Mouse (Mus musculus) forebrain, postnatal 0 days (tissue): ENCODE results near the gene Msl2. TPM values are rescaled to one million over a fixed set of nuclear protein-coding genes. Genes with fewer than 3 reads are reported as not detected.

ENCODE experiments used
- ATAC-seq: fragments of 200-750 bp; cut with Nextera tagmentation; 2 replicates; pipeline ENCODE4 v1.8.0; 2017; ENCODE audit warnings: mild to moderate bottlenecking, moderate library complexity
- DNase-seq: peaks from one replicate; pipeline ENCODE4 v3.0.0-alpha.2; 2015
- H3K27ac ChIP-seq: fragments of 300-500 bp; sonication (generic); 2 replicates; pipeline ENCODE4 v1.5.1; 2014; ENCODE audit warnings: low read depth, mild to moderate bottlenecking, antibody characterized with exemption, low read length, moderate library complexity, mixed read lengths
- H3K27me3 ChIP-seq: fragments of 300-500 bp; sonication (generic); 2 replicates; pipeline ENCODE4 v1.6.1; 2014; ENCODE audit warnings: mild to moderate bottlenecking, low read length, mixed read lengths; ENCODE audit not compliant: insufficient read depth
- H3K36me3 ChIP-seq: fragments of 300-500 bp; sonication (generic); 2 replicates; pipeline ENCODE4 v1.6.1; 2014; ENCODE audit warnings: mild to moderate bottlenecking, moderate library complexity; ENCODE audit not compliant: insufficient read depth
- H3K4me1 ChIP-seq: fragments of 300-500 bp; sonication (generic); 2 replicates; pipeline ENCODE4 v1.6.1; 2014; ENCODE audit warnings: antibody characterized with exemption; ENCODE audit not compliant: insufficient read depth
- H3K4me2 ChIP-seq: fragments of 300-500 bp; sonication (generic); 2 replicates; pipeline ENCODE4 v1.6.1; 2014; ENCODE audit warnings: low read depth, mild to moderate bottlenecking, moderate library complexity
- H3K4me3 ChIP-seq: fragments of 300-500 bp; sonication (generic); 2 replicates; pipeline ENCODE4 v1.5.1; 2014; ENCODE audit warnings: low read depth, low read length, mixed read lengths
- H3K9ac ChIP-seq: fragments of 300-500 bp; sonication (generic); 2 replicates; pipeline ENCODE4 v1.6.1; 2014; ENCODE audit warnings: mild to moderate bottlenecking
- H3K9me3 ChIP-seq: fragments of 300-500 bp; sonication (generic); 2 replicates; pipeline ENCODE4 v1.6.1; 2016; ENCODE audit warnings: low read length
- CTCF ChIP-seq: sonication (generic); IDR thresholded peaks from 2 replicates; pipeline ENCODE4 v1.5.1; 2016; ENCODE audit warnings: antibody characterized with exemption, control low read depth, low read depth
- WGBS: fragments of 180-500 bp; shearing (Covaris S2); extraction: QIAGEN DNeasy Blood & Tissue Kit; methylation state at CpG from one replicate; pipeline ENCODE4 v1.1.7; 2014; 5-methylcytosine and 5-hydroxymethylcytosine counted together
- polyA plus RNA-seq: library from polyadenylated mRNA; unstranded; fragments of >200 nt; fragmentation: Nextera tagmentation; extraction: Ambion mirVana; gene quantifications from 2 replicates; pipeline ENCODE4 v1.2.1, GENCODE M21; 2015
- total RNA-seq: library from RNA; depleted of rRNA; stranded (reverse); fragments of >200 nt; gene quantifications from 2 replicates; pipeline ENCODE4 v1.2.3, GENCODE M21; 2014

Msl2 gene
- total and polyA plus RNA-seq, 2 experiments from 2014 or later: 4.9 to 33.9 TPM

DNA sequence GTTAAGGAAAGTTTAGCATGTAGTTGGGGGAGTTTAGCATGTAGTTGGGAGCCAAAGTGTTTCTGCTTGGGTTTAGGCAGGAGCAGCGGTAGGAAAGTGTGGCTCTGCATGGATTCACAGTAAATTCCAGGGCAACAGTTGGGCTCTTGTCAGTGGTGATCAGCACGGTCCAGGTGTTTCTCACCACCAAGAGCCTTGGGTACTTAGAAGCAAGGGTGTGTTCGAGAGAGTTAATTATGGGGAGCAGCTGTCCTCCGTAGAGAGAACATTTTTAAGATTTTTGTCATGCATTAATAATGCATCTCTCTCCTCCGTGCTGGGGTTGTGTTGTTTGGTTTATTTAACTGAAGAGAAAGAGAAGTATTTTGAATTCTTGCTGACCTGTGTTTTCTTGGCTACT, 35.3 kb upstream of the Msl2 start:
- ATAC-seq (no peak), DNase-seq (no peak)
- WGBS: 81% methylated on average over 5 of the region's 5 CpGs
- Histone ChIP-seq H3K27ac (no peak overlapping the region), H3K36me3 (no peaks in the 10 kb centered on the region), H3K4me2 (no peak overlapping the region), H3K4me1 (peaks cover 8% of the 10 kb centered on the region), H3K27me3 (no peaks in the 10 kb centered on the region), H3K4me3 (no peak overlapping the region), H3K9ac (no peak overlapping the region), H3K9me3 (no peaks in the 10 kb centered on the region)
- TF ChIP-seq CTCF: no peak

- H3K9me3 ChIP-seq: no peaks in the 10 kb centered on the region
- H3K36me3 ChIP-seq: no peaks in the 10 kb centered on the region
- no peaks in the 10 kb centered on the region for H3K27me3 ChIP-seq
- no peaks in the 10 kb centered on the region for H3K4me1 ChIP-seq
- H3K4me2 ChIP-seq: no peak overlapping the region
- WGBS: 63% methylated on average over 5 of the region's 5 CpGs
- ATAC-seq (no peak), DNase-seq (no peak)
- H3K9ac ChIP-seq: no peak overlapping the region
- no peak overlapping the region for H3K4me3 ChIP-seq
- no peak overlapping the region for H3K27ac ChIP-seq
- no peak for TF ChIP-seq CTCF
Measured at GRCm38 (mm10) chr9:101041508-101041907, 32.4 kb upstream of the Msl2 start.

- no peaks in the 10 kb centered on the region for H3K4me1 ChIP-seq
- no peak overlapping the region for H3K27ac ChIP-seq
- no peak for TF ChIP-seq CTCF
- H3K4me2 ChIP-seq: no peak overlapping the region
- H3K36me3 ChIP-seq: no peaks in the 10 kb centered on the region
- H3K4me3 ChIP-seq: no peak overlapping the region
- no peaks in the 10 kb centered on the region for H3K9me3 ChIP-seq
- H3K27me3 ChIP-seq: no peaks in the 10 kb centered on the region
- WGBS: 88% methylated on average over 9 of the region's 9 CpGs
- DNase-seq (no peak), ATAC-seq (no peak)
- H3K9ac ChIP-seq: no peak overlapping the region
Measured at GRCm38 (mm10) chr9:101042249-101042648, 31.7 kb upstream of the Msl2 start.

DNA sequence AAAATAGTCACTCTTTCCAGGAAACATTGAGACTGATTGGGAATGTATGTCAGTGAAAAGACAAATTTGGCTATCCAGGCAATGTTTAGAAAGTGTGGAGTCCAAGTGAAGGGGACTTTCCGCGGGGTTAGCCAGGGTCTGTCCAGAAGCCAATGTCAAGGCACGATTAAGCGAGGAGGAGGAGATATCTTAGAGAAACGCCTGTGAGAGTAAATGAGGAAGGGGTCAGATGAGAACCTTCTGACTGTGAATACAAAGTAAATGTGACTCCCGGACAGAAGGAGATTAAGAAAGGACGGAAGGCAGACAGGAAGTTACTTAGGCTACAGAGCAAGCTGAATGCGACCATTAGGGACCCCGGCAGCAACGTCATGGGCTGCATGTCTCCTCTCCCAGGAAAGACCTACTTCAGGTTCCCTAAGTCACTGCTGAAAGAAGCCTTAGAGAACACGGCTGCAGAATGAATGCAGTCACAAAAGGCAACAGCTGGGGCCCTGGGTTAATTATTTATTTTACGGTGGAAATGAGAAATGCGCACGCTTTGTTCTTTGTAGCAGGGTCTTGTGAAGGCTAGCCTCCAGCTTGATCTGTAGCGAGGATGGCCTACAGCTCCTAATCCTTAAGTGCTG, 28.1 kb upstream of the Msl2 start:
- no peak overlapping the region for H3K9ac ChIP-seq

GRCm38 (mm10) chr9:101052007-101052406, 21.9 kb upstream of the Msl2 start:
- H3K4me2 ChIP-seq: no peak overlapping the region
- no peaks in the 10 kb centered on the region for H3K9me3 ChIP-seq
- H3K9ac ChIP-seq: no peak overlapping the region
- no peak overlapping the region for H3K27ac ChIP-seq
- no peaks in the 10 kb centered on the region for H3K27me3 ChIP-seq
- TF ChIP-seq CTCF: no peak
- no peak for DNase-seq
- no peak overlapping the region for H3K4me3 ChIP-seq
- H3K4me1 ChIP-seq: no peaks in the 10 kb centered on the region
- no peaks in the 10 kb centered on the region for H3K36me3 ChIP-seq
- no peak for ATAC-seq
- 87% methylated on average over 3 of the region's 3 CpGs for WGBS

More for the DNA sequence above, 28.1 kb upstream of the Msl2 start:
- no peaks in the 10 kb centered on the region for H3K27me3 ChIP-seq
- ATAC-seq: no peak
- no peak overlapping the region for H3K27ac ChIP-seq
- H3K4me3 ChIP-seq: no peak overlapping the region
- H3K4me1 ChIP-seq: no peaks in the 10 kb centered on the region
- no peaks in the 10 kb centered on the region for H3K9me3 ChIP-seq
- H3K4me2 ChIP-seq: no peak overlapping the region
- TF ChIP-seq CTCF: no peak
- DNase-seq: no peak
- H3K36me3 ChIP-seq: no peaks in the 10 kb centered on the region
- 63% methylated on average over 15 of the region's 15 CpGs for WGBS

GRCm38 (mm10) chr9:101052691-101053090, 21.2 kb upstream of the Msl2 start:
- H3K36me3 ChIP-seq: no peaks in the 10 kb centered on the region
- H3K27ac ChIP-seq: no peak overlapping the region
- H3K9me3 ChIP-seq: no peaks in the 10 kb centered on the region
- H3K27me3 ChIP-seq: no peaks in the 10 kb centered on the region
- no peaks in the 10 kb centered on the region for H3K4me1 ChIP-seq
- ATAC-seq: no peak
- H3K9ac ChIP-seq: no peak overlapping the region
- no peak for TF ChIP-seq CTCF
- DNase-seq: no peak
- 63% methylated on average over 6 of the region's 6 CpGs for WGBS
- no peak overlapping the region for H3K4me3 ChIP-seq
- H3K4me2 ChIP-seq: no peak overlapping the region

DNA sequence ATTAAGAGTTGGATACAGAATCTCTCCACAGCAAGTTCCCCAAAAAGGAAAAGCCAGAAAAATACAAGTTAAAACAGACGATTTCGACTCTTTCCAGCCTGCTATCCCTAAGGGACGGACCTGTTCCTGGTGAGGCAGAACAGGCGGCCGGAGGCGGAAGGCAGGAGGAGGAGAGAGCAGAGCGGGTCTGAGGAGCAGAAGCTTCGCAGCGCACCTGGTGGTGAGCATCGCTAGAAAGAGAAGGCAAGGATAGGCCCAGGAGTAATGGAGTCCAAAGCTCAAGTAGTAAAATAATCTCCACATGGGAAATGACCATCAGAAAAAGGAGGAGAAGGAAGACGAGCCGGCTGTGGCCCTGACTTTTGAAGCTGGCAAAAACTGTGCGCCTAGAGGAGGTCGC, 20.6 kb upstream of the Msl2 start:
- Histone ChIP-seq H3K27me3 (no peaks in the 10 kb centered on the region), H3K27ac (no peak overlapping the region), H3K9me3 (no peaks in the 10 kb centered on the region), H3K9ac (no peak overlapping the region), H3K4me3 (no peak overlapping the region), H3K4me1 (no peaks in the 10 kb centered on the region), H3K36me3 (no peaks in the 10 kb centered on the region), H3K4me2 (no peak overlapping the region)
- no peak for ATAC-seq
- 82% methylated on average over 14 of the region's 14 CpGs for WGBS
- no peak for DNase-seq
- no peak for TF ChIP-seq CTCF
